Mouse (Mus musculus) hindbrain, postnatal 0 days (tissue): Measurements from ENCODE around the gene Tmem231. TPM values are rescaled to one million over a fixed set of nuclear protein-coding genes. Genes with fewer than 3 reads are reported as not detected.

ENCODE experiments used
- ATAC-seq: fragments of 200-750 bp; cut with Nextera tagmentation; 2 replicates; pipeline ENCODE4 v1.8.0; 2017; ENCODE audit warnings: mild to moderate bottlenecking, moderate TSS enrichment, moderate library complexity
- DNase-seq: peaks from one replicate; pipeline ENCODE4 v3.0.0-alpha.2; 2015; ENCODE audit warnings: low spot score
- H3K27ac ChIP-seq: fragments of 300-500 bp; sonication (generic); 2 replicates; pipeline ENCODE4 v1.5.1; 2014; ENCODE audit warnings: mild to moderate bottlenecking
- H3K27me3 ChIP-seq: fragments of 300-500 bp; sonication (generic); 2 replicates; pipeline ENCODE4 v1.6.1; 2014; ENCODE audit warnings: low read length, mixed read lengths; ENCODE audit not compliant: insufficient read depth
- H3K36me3 ChIP-seq: fragments of 300-500 bp; sonication (generic); 2 replicates; pipeline ENCODE4 v1.6.1; 2014; ENCODE audit warnings: low read length, mixed read lengths; ENCODE audit not compliant: insufficient read depth
- H3K4me1 ChIP-seq: fragments of 300-500 bp; sonication (generic); 2 replicates; pipeline ENCODE4 v1.6.1; 2014; ENCODE audit warnings: antibody characterized with exemption, low read length, mixed read lengths; ENCODE audit not compliant: insufficient read depth
- H3K4me2 ChIP-seq: fragments of 300-500 bp; sonication (generic); 2 replicates; pipeline ENCODE4 v1.6.1; 2014; ENCODE audit warnings: low read depth, mild to moderate bottlenecking, low read length, moderate library complexity, mixed read lengths
- H3K4me3 ChIP-seq: fragments of 300-500 bp; sonication (generic); 2 replicates; pipeline ENCODE4 v1.5.1; 2014; ENCODE audit warnings: low read length
- H3K9ac ChIP-seq: fragments of 300-500 bp; sonication (generic); replicated peaks from 2 replicates; pipeline ENCODE4 v1.6.1; 2014; ENCODE audit warnings: mild to moderate bottlenecking, low read length, moderate library complexity, mixed read lengths
- H3K9me3 ChIP-seq: fragments of 300-500 bp; sonication (generic); 2 replicates; pipeline ENCODE4 v1.6.1; 2016; ENCODE audit warnings: low read length, mixed read lengths
- CTCF ChIP-seq: IDR thresholded peaks from 2 replicates; pipeline ENCODE4 v1.5.1; 2016; ENCODE audit warnings: antibody characterized with exemption, control low read depth, low read depth
- WGBS: fragments of 180-500 bp; shearing (Covaris S2); extraction: QIAGEN DNeasy Blood & Tissue Kit; methylation state at CpG from one replicate; pipeline ENCODE4 v1.1.7; 2014; 5-methylcytosine and 5-hydroxymethylcytosine counted together
- polyA plus RNA-seq: library from polyadenylated mRNA; unstranded; fragments of >200 nt; fragmentation: Nextera tagmentation; extraction: Ambion mirVana; gene quantifications from 2 replicates; pipeline ENCODE4 v1.2.1, GENCODE M21; 2015
- total RNA-seq: library from RNA; depleted of rRNA; stranded (reverse); fragments of >200 nt; gene quantifications from 2 replicates; pipeline ENCODE4 v1.2.3, GENCODE M21; 2014; rRNA removed

Tmem231 gene
- total RNA-seq (15.5 and 16.7 TPM in 2 replicates), polyA plus RNA-seq (14.4 and 14.6 TPM in 2 replicates)

DNA sequence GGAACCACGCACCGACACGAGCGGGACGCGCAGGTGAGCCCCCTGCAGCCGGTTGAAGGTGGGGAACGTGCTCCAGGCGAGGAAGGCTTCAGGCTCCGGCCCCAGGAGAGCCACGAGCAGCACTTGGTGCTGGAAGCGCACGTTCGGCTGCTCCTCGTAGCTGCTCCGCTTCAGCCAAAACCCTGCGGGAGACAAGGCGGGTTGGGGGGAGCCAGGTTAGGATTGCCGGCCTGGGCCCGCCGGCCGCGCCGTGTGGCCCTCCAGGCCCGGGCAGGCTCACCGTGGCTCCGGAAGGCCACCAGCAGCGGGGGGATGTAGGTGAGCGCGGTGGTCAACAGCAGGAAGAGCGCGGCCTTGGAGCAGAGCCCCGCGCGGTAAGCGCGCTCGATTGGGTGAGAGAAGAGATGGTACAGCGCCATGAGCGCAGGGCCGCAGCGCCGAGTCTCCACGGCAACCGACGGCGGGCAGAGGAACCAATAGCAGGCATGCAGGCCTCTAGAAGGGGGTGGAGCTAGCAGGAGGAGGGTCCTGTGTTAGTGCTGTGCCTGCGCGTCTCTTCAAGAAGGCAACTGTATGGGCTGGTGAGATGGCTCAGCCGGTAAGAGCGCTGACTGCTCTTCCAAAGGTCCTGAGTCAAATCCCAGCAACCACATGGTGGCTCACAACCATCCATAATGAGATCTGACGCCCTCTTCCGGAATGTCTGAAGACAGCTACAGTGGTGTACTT, at the start of gene Tmem231:
TSS of gene Tmem231 (minus strand) at position 534 of the 729 bp plus-strand sequence.
- peak within 1 kb of the TSS; percentile 83 for H3K4me3 ChIP-seq
- peak; percentile 99 for ATAC-seq
- H3K4me1 ChIP-seq, result peaks cover 12% of the 10 kb centered on the region
- peak; percentile 95 for DNase-seq
- H3K27ac ChIP-seq, result peak within 1 kb of the TSS; percentile 82
- peak; percentile 52 for TF ChIP-seq CTCF
- 0 out of 2 replicates have a peak, but pooled peaks cover 5% of the 10 kb centered on the region for H3K36me3 ChIP-seq
- under 1% methylated on average over 52 of the region's 53 CpGs for WGBS
- peak within 1 kb of the TSS; percentile 95 for H3K4me2 ChIP-seq
- no peaks in the 10 kb centered on the region for H3K9me3 ChIP-seq
- peak within 1 kb of the TSS; percentile 78 for H3K9ac ChIP-seq
- H3K27me3 ChIP-seq, result no peaks in the 10 kb centered on the region

DNA sequence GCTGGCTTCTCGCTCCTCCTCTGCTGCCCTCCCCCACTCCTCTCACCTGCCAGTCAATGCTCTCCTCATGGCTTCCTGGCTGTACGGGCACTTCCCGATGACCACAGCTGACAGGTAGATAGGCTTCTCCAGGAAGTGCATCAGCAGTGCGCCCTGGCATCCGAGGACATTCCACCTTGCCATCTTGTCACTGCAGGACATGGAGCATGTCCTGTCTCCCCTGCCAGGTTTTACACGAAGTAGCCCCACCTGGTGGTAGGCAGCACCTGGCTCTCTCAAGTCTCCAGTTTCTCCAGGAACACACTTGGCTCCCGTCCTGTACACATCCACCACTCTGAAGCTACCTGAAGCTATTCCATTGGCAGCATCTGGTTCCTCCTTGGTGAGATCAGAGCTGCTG, 48.4 kb upstream of the Tmem231 start:
- H3K27ac ChIP-seq, result no peak overlapping the region
- no peaks in the 10 kb centered on the region for H3K9me3 ChIP-seq
- H3K4me2 ChIP-seq, result no peak overlapping the region
- no peak for ATAC-seq
- H3K4me1 ChIP-seq, result no peaks in the 10 kb centered on the region
- no peak overlapping the region for H3K9ac ChIP-seq
- peak; percentile 43 for TF ChIP-seq CTCF
- no peak for DNase-seq
- WGBS, result 83% methylated on average over 7 of the region's 7 CpGs
- no peaks in the 10 kb centered on the region; the same call in 1 of the 2 replicates for H3K36me3 ChIP-seq
- H3K27me3 ChIP-seq, result no peaks in the 10 kb centered on the region
- no peak overlapping the region for H3K4me3 ChIP-seq

DNA sequence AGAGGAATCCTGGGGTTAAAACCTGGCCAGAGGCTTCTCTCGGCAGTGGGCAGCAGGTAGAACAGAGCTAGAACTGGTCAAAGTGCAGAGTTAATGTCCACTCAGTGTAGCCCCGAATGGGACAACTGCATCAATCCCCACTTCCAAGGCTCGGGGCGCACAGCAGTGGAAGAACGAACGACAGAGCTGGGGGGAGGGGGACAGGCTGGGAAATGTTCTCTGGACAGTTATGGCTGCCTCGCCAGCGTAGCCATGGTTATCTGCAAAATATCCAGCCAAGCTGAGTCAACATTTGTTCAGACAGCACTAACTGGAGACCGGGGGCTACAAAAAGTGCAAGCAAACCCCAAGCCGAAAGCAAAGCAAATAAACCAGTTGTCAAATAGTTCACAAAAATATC, 44.5 kb upstream of the Tmem231 start:
- TF ChIP-seq CTCF, result no peak
- DNase-seq (peak; percentile 18), ATAC-seq (no peak)
- Histone ChIP-seq H3K36me3 (no peaks in the 10 kb centered on the region; the same call in 1 of the 2 replicates), H3K9ac (no peak overlapping the region), H3K4me3 (no peak overlapping the region), H3K4me2 (no peak overlapping the region), H3K27ac (no peak overlapping the region), H3K4me1 (no peaks in the 10 kb centered on the region), H3K27me3 (no peaks in the 10 kb centered on the region), H3K9me3 (no peaks in the 10 kb centered on the region)
- 59% methylated on average over 10 of the region's 10 CpGs for WGBS

DNA sequence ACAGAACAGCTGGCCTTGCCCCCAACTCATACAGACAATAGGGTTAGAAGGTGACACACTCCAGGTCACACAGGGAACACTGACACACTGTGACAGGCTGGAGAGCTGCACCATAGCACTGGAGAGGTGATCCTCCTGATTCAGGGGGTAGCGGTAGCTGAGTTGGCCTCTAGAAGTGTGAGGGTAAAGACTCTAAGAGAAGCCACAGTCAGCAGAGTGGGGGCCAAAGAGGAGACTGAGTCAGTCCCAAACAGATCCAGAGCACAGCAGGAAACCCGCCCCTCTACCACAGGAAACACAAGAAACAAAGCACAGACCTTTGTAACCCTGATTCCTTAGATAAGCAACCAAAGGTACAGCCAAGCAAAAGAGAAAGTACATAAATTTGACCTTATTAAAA, 42.6 kb upstream of the Tmem231 start:
- WGBS, result 83% methylated on average over 2 of the region's 2 CpGs
- H3K4me1 ChIP-seq, result no peaks in the 10 kb centered on the region
- H3K4me3 ChIP-seq, result no peak overlapping the region
- H3K27ac ChIP-seq, result no peak overlapping the region
- H3K27me3 ChIP-seq, result no peaks in the 10 kb centered on the region
- no peak overlapping the region for H3K4me2 ChIP-seq
- H3K36me3 ChIP-seq, result 0 out of 2 replicates have a peak, but pooled peaks cover 1% of the 10 kb centered on the region
- TF ChIP-seq CTCF, result no peak
- H3K9ac ChIP-seq, result no peak overlapping the region
- no peak for DNase-seq
- no peak for ATAC-seq
- H3K9me3 ChIP-seq, result no peaks in the 10 kb centered on the region

DNA sequence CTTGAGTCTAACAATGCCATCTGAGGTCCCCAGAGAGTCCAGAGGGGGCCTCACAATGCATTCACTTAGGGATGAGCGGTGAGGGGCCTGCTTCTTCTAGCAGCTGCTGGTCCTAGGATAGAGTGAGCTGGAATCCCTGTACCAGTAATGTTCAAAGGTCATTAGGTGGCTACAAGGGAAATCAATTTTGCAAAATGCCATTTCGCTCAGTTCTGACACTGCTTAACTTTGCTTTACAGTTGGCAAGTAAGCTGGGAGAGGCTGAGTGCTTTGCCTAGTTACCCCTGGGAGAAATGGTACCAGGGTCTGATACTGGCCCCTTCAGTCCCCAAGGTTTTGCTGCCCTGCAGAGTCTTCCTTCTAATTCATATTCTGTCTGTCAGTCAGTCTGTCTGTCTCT, 42.0 kb upstream of the Tmem231 start:
- no peak for TF ChIP-seq CTCF
- 91% methylated on average over 2 of the region's 2 CpGs for WGBS
- ATAC-seq, result no peak

DNA sequence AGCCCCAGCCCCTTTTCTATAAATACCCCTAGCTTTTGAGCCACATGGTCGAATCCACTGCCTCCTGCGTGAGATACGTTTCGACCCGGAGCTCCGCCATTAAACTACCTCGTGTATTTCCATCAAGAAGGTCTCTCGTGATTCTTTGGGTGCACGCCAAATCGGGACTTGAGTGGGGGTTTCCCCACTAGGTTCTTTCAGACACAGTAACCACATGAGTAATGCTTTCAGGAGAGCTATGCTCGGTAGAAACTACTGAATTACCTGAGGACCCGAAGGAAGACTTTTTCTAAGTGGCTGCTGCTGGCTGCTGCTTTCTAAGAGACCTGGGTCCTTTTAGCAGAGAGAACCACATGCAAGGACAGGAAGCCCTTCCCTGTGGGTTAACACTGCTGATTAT, 40.5 kb upstream of the Tmem231 start:
- H3K9ac ChIP-seq, result no peak overlapping the region
- no peak overlapping the region for H3K4me3 ChIP-seq
- H3K27me3 ChIP-seq, result no peaks in the 10 kb centered on the region
- ATAC-seq (no peak), DNase-seq (no peak)
- no peaks in the 10 kb centered on the region for H3K4me1 ChIP-seq
- WGBS, result 97% methylated on average over 12 of the region's 12 CpGs
- no peak overlapping the region for H3K4me2 ChIP-seq
- H3K27ac ChIP-seq, result no peak overlapping the region
- H3K9me3 ChIP-seq, result no peaks in the 10 kb centered on the region
- 0 out of 2 replicates have a peak, but pooled peaks cover 4% of the 10 kb centered on the region for H3K36me3 ChIP-seq
- no peak for TF ChIP-seq CTCF

More for the DNA sequence above, 42.0 kb upstream of the Tmem231 start:
- Histone ChIP-seq H3K36me3 (0 out of 2 replicates have a peak, but pooled peaks cover 4% of the 10 kb centered on the region), H3K4me2 (no peak overlapping the region), H3K4me1 (no peaks in the 10 kb centered on the region), H3K27ac (no peak overlapping the region), H3K27me3 (no peaks in the 10 kb centered on the region), H3K9me3 (no peaks in the 10 kb centered on the region), H3K9ac (no peak overlapping the region), H3K4me3 (no peak overlapping the region)
- no peak for DNase-seq

DNA sequence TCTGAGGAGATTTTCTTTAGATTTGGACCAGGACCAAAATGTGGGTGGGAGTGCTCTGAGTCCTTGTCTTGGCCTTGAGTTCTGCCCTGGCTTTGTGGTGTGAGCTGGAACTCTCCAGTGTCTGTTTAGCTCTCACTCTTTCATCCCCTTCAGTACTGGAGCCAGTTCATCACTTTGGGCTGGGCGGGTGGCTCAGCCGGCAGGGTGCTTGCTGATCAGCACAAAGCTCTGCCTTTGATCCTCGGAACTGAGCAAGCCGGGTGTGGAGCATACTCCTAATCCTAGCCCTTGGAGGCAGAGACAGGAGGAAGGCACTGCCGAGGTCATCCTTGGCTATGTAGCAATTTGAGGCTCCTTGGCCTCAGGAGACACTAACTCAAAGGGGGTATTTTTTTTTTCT, 35.3 kb upstream of the Tmem231 start:
- H3K36me3 ChIP-seq, result 0 out of 2 replicates have a peak, but pooled peaks cover 4% of the 10 kb centered on the region

More for the DNA sequence above, 35.3 kb upstream of the Tmem231 start:
- DNase-seq (no peak), ATAC-seq (no peak)
- Histone ChIP-seq H3K4me1 (no peaks in the 10 kb centered on the region), H3K4me2 (no peak overlapping the region), H3K9ac (no peak overlapping the region), H3K9me3 (no peaks in the 10 kb centered on the region), H3K27ac (no peak overlapping the region), H3K27me3 (no peaks in the 10 kb centered on the region), H3K4me3 (no peak overlapping the region)
- WGBS, result 44% methylated on average over 5 of the region's 5 CpGs
- no peak for TF ChIP-seq CTCF
